Mouse (Mus musculus): ENCODE measurements around the gene Pnliprp2. TPM values are rescaled to one million over a fixed set of nuclear protein-coding genes. Genes with fewer than 3 reads are reported as not detected.
A peak's percentile ranks its signal among the peaks of the same experiment; 100 is the strongest.

Gene Pnliprp2
- polyA plus RNA-seq, 1 experiment from 2014 or later = not detected

DNA sequence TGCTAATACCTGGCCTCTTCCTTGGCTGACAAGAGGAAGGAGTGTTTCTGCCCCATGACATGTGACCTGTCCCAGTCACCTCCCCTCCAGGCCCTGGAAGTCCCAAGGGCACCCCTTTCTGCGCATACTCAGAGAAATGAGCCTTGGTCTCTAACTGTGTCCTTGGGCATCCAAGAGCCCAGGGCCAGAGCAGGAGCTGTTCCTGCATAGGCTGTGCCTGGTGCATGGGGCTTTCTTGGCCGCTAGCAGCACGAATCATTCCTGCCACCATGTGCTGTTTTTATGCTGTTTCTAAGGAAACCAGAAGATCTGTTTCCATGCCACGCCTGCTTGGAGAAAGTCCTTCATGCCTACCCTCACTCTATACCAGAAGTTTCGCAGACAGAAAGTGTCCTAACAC is 51.0 kb downstream of the Pnliprp2 start:
- no peaks in the 10 kb centered on the region for H3K27me3 ChIP-seq (ENCODE audit: control insufficient read depth, insufficient read depth, low read length)
- no peak for DNase-seq (ENCODE audit: low spot score)
- 77% methylated on average over 5 of the region's 5 CpGs for WGBS
- no peaks in the 10 kb centered on the region for H3K4me1 ChIP-seq (ENCODE audit: control insufficient read depth, insufficient read depth, low read length)
- H3K4me2 ChIP-seq (ENCODE audit: low read depth) = no peak overlapping the region
- H3K27ac ChIP-seq (ENCODE audit: low read depth, low read length) = no peak overlapping the region
- no peaks in the 10 kb centered on the region for H3K9me3 ChIP-seq (ENCODE audit: control insufficient read depth, low read length)
- no peaks in the 10 kb centered on the region for H3K36me3 ChIP-seq (ENCODE audit: control insufficient read depth, insufficient read depth, low read length)
- H3K4me3 ChIP-seq (ENCODE audit: low read depth, low read length) = no peak overlapping the region
- ATAC-seq (ENCODE audit: insufficient read depth, low FRiP score, low TSS enrichment) = no peak
- no peak overlapping the region for H3K9ac ChIP-seq (ENCODE audit: low read length)

DNA sequence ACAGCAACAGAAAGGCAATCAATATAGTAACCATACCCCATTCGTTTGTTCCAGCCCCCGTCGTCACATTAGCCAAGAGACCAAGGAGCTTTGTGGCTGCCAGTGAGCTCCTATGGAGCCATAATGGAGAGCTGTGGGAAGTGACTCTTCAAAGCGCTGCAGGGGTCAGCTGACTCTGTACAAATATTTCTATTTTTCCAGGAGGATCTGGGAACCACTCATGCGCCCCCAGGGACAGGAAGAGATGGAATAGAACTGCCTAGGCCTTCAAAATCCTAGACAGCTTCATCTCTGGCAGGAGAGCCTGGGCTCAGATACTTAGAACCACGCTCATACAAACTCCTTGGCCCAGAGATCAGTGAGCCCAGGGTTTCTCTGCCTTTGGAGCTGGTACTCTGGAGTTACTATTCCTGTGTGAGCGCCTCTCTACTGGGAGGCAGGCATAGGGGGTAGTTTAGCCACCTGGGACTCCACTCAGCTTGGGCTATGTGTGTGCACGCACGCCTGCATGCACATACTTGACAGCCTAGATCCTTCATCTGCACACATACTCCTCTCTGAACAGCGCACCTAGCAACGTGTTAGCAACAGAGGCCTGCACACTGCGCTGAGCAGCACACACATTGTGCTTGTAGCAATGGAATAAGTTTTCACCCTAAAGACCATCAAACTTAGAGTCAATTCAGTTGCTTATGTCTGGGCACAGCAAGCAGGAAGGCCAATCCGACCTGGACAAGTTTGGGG is 55.8 kb downstream of the Pnliprp2 start:
- 80% methylated on average over 13 of the region's 13 CpGs for WGBS
- H3K27me3 ChIP-seq (ENCODE audit: control insufficient read depth, insufficient read depth, low read length) = no peaks in the 10 kb centered on the region
- H3K9me3 ChIP-seq (ENCODE audit: control insufficient read depth, low read length) = no peaks in the 10 kb centered on the region
- no peak overlapping the region for H3K9ac ChIP-seq (ENCODE audit: low read length)
- H3K36me3 ChIP-seq (ENCODE audit: control insufficient read depth, insufficient read depth, low read length) = no peaks in the 10 kb centered on the region
- no peak overlapping the region for H3K4me3 ChIP-seq (ENCODE audit: low read depth, low read length)
- ATAC-seq (ENCODE audit: insufficient read depth, low FRiP score, low TSS enrichment) (no peak), DNase-seq (ENCODE audit: low spot score) (no peak)
- no peaks in the 10 kb centered on the region for H3K4me1 ChIP-seq (ENCODE audit: control insufficient read depth, insufficient read depth, low read length)
- no peak overlapping the region for H3K4me2 ChIP-seq (ENCODE audit: low read depth)
- no peak overlapping the region for H3K27ac ChIP-seq (ENCODE audit: low read depth, low read length)

DNA sequence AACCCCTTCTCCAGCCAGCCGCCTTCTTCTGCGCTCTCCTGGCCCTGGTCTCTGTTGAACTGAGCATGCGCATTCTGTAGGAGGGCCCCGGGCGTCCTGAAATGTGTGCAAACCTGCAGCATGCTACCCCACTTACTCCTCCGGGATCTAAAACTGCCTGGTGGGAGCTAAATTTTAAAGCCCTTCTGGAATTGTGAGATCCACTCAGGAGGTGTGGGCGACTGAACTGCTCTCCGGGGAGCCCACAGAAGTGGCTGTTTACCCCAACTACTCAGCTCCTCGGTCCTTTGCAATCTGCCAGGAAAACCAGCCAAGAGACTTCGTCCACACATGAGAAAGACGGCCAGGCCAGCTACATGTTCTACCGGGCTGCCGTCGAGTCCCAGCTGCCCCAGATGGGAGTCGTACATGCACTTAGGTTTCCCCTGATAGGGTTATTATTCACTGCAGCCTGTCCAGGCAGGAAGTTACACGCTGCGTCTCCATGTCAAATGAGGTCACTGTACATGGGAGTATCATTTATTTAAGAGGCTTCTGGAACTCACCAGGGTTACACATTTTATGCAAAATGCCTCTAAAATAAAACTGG is 57.0 kb downstream of the Pnliprp2 start:
- Histone ChIP-seq H3K9ac (ENCODE audit: low read length) (no peak overlapping the region), H3K9me3 (ENCODE audit: control insufficient read depth, low read length) (no peaks in the 10 kb centered on the region)
- WGBS = 72% methylated on average over 17 of the region's 17 CpGs

DNA sequence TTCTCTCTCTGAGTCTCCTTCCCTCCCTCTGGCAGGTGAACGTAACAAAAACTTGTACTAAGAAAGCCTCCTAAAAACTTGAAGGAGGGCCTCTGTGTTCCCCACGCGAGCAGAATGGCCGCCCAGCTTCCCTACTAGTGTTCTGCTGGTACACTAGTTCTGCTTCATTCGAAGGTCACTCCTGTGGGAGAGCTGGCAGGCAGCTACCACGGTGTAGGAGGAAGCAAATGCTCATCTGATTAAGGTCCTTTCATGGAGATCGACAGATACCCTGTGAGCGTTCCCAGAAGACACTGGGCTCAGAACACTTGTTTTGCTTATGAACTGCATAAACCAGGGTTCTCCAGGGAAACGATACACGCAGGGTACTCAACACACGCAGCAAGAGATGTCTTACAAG is 57.9 kb downstream of the Pnliprp2 start:
- H3K9me3 ChIP-seq (ENCODE audit: control insufficient read depth, low read length) = no peaks in the 10 kb centered on the region
- no peak for DNase-seq (ENCODE audit: low spot score)

More for the DNA sequence above, 57.0 kb downstream of the Pnliprp2 start:
- Histone ChIP-seq H3K36me3 (ENCODE audit: control insufficient read depth, insufficient read depth, low read length) (no peaks in the 10 kb centered on the region), H3K27me3 (ENCODE audit: control insufficient read depth, insufficient read depth, low read length) (no peaks in the 10 kb centered on the region), H3K27ac (ENCODE audit: low read depth, low read length) (no peak overlapping the region), H3K4me2 (ENCODE audit: low read depth) (no peak overlapping the region), H3K4me3 (ENCODE audit: low read depth, low read length) (no peak overlapping the region), H3K4me1 (ENCODE audit: control insufficient read depth, insufficient read depth, low read length) (no peaks in the 10 kb centered on the region)
- DNase-seq (ENCODE audit: low spot score) (no peak), ATAC-seq (ENCODE audit: insufficient read depth, low FRiP score, low TSS enrichment) (no peak)

DNA sequence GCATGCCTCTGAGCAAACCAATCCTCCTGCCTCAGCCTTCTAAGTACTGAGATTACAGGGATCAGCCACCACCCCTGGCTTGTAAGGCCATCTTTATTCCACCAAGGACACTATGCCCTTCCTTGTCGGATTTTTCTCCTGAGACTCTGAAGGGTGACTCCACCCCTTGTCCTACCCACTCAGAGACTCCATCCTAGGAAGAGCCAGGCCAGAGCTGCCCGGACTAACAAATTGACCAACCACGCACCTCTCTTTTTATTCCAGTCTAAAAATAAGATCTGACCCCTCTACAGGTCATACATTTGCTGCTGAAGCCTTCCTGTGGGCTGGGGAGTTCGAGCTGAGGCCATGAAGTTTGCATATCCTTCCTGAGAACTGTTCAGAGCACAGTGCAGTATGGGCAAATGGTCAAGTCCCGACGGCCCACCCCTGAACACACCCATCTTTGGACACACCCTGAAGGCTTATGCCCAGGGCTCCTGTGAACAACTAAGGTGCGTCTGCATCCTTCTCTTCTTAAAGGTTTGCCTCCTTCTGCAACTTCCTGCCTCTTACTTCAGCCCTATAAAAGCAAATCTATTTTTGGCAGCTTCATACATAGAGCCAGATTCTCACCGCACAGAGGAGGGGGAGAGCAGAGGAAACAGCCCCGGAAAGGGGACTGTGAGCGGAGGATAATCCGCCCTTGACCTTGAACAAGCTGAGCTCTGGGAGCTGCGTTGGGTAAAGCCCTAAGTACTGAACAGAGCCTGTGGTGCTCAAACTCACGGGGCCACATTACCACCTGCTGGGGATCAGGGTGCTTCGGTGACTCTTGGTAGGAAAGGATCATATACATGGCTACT is 59.3 kb downstream of the Pnliprp2 start:
- H3K4me1 ChIP-seq (ENCODE audit: control insufficient read depth, insufficient read depth, low read length) = no peaks in the 10 kb centered on the region
- ATAC-seq (ENCODE audit: insufficient read depth, low FRiP score, low TSS enrichment) = no peak
- 87% methylated on average over 14 of the region's 14 CpGs for WGBS

More for the DNA sequence above, 57.9 kb downstream of the Pnliprp2 start:
- H3K4me1 ChIP-seq (ENCODE audit: control insufficient read depth, insufficient read depth, low read length) = no peaks in the 10 kb centered on the region
- WGBS = 87% methylated on average over 11 of the region's 11 CpGs
- no peak overlapping the region for H3K9ac ChIP-seq (ENCODE audit: low read length)
- H3K36me3 ChIP-seq (ENCODE audit: control insufficient read depth, insufficient read depth, low read length) = no peaks in the 10 kb centered on the region
- H3K27ac ChIP-seq (ENCODE audit: low read depth, low read length) = no peak overlapping the region
- H3K4me2 ChIP-seq (ENCODE audit: low read depth) = no peak overlapping the region
- H3K4me3 ChIP-seq (ENCODE audit: low read depth, low read length) = no peak overlapping the region
- no peak for ATAC-seq (ENCODE audit: insufficient read depth, low FRiP score, low TSS enrichment)
- no peaks in the 10 kb centered on the region for H3K27me3 ChIP-seq (ENCODE audit: control insufficient read depth, insufficient read depth, low read length)

DNA sequence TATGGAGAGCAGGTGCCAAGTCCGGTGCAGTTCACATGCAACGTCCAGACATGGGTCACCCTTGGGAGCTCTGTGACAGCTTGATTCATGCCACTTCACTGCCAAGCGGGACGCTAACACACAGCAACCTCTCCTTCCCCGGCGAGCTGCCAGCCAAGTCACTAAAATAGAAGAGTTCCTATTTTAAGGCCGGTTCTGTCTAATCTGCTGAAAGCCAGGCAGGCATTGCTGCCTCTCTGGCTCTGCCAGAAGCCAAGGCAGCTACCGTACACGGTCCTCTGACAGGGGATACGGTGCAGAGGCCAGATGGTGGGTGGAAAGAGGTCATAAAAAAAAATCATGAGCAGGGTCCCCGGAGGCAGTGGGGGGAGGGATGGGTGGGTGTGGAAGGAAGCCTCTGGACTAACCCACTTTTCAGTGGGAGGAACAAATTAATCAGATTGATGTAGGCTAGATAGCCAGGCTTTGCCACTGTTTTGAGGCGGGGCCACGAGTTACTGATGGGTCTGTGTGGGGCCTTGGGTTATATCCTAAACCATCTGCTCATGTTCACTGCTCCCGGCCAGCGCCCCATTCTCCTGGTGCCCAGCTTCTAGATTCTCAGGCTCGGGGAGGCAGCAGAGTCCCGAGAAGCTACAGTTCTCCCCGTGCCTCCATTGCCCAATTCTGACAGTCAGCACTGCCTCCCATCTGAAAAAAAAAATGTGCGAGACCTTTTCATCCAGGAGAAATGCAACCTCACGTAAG is 63.1 kb downstream of the Pnliprp2 start:
- Histone ChIP-seq H3K27ac (ENCODE audit: low read depth, low read length) (peak overlapping the region; percentile 62), H3K4me3 (ENCODE audit: low read depth, low read length) (no peak overlapping the region), H3K9ac (ENCODE audit: low read length) (no peak overlapping the region), H3K9me3 (ENCODE audit: control insufficient read depth, low read length) (no peaks in the 10 kb centered on the region), H3K27me3 (ENCODE audit: control insufficient read depth, insufficient read depth, low read length) (no peaks in the 10 kb centered on the region), H3K4me2 (ENCODE audit: low read depth) (no peak overlapping the region), H3K4me1 (ENCODE audit: control insufficient read depth, insufficient read depth, low read length) (no peaks in the 10 kb centered on the region), H3K36me3 (ENCODE audit: control insufficient read depth, insufficient read depth, low read length) (no peaks in the 10 kb centered on the region; the same call in 1 of the 2 replicates)
- 65% methylated on average over 20 of the region's 20 CpGs for WGBS
- DNase-seq (ENCODE audit: low spot score) (peak; percentile 42), ATAC-seq (ENCODE audit: insufficient read depth, low FRiP score, low TSS enrichment) (no peak)

More for the DNA sequence above, 59.3 kb downstream of the Pnliprp2 start:
- Histone ChIP-seq H3K27ac (ENCODE audit: low read depth, low read length) (no peak overlapping the region), H3K9me3 (ENCODE audit: control insufficient read depth, low read length) (no peaks in the 10 kb centered on the region), H3K4me3 (ENCODE audit: low read depth, low read length) (no peak overlapping the region), H3K27me3 (ENCODE audit: control insufficient read depth, insufficient read depth, low read length) (no peaks in the 10 kb centered on the region), H3K9ac (ENCODE audit: low read length) (no peak overlapping the region), H3K36me3 (ENCODE audit: control insufficient read depth, insufficient read depth, low read length) (no peaks in the 10 kb centered on the region), H3K4me2 (ENCODE audit: low read depth) (no peak overlapping the region)
- DNase-seq (ENCODE audit: low spot score) = no peak

DNA sequence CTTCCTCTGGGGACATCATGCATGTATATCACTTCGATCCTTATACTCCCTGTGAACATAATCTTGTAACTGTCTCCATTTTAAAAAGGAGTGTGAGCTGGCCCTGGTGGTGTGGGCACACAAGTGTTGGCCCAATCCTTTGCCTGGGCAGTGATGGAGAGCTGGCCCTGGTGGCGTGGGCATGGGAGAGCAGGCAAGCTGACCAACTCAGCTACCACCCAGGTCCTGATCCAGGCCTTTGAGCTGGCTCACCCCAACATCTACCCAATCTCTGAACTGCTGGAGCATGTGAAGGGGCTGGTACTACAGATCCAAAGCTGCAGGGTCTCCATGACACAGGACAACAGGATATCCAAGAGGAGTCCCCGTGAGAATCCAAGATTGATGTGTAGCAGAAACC is 63.8 kb downstream of the Pnliprp2 start:
- H3K27ac ChIP-seq (ENCODE audit: low read depth, low read length) = no peak overlapping the region
- no peak for DNase-seq (ENCODE audit: low spot score)
- ATAC-seq (ENCODE audit: insufficient read depth, low FRiP score, low TSS enrichment) = no peak
- H3K9ac ChIP-seq (ENCODE audit: low read length) = no peak overlapping the region
- no peak overlapping the region for H3K4me2 ChIP-seq (ENCODE audit: low read depth)
- H3K4me1 ChIP-seq (ENCODE audit: control insufficient read depth, insufficient read depth, low read length) = no peaks in the 10 kb centered on the region
- no peaks in the 10 kb centered on the region for H3K9me3 ChIP-seq (ENCODE audit: control insufficient read depth, low read length)
- no peak overlapping the region for H3K4me3 ChIP-seq (ENCODE audit: low read depth, low read length)
- no peaks in the 10 kb centered on the region for H3K27me3 ChIP-seq (ENCODE audit: control insufficient read depth, insufficient read depth, low read length)
- WGBS = 88% methylated on average over 3 of the region's 3 CpGs
- no peaks in the 10 kb centered on the region; the same call in 1 of the 2 replicates for H3K36me3 ChIP-seq (ENCODE audit: control insufficient read depth, insufficient read depth, low read length)

DNA sequence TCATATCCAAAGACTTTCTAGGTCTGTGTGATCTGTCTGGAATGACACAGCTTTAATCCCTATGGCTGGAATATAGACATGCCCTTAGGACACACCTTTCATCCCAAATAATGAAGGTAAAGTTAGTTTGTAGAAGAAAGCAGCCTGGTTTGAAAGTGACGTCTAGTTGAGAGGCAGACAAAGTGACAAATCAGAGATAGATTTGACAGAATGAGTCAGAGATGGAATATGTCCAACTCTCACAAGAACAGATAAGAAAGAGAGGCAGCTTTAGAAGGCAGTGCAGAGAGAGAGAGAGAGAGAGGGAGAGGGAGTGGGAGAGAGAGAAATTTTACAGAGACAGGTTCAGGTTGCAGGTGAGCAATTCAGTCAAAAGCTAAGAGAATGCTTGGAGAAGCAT is 64.8 kb downstream of the Pnliprp2 start:
- H3K36me3 ChIP-seq (ENCODE audit: control insufficient read depth, insufficient read depth, low read length) = no peaks in the 10 kb centered on the region; the same call in 1 of the 2 replicates
- no peak overlapping the region for H3K27ac ChIP-seq (ENCODE audit: low read depth, low read length)
- no peaks in the 10 kb centered on the region for H3K9me3 ChIP-seq (ENCODE audit: control insufficient read depth, low read length)
- ATAC-seq (ENCODE audit: insufficient read depth, low FRiP score, low TSS enrichment) (no peak), DNase-seq (ENCODE audit: low spot score) (no peak)
- no peaks in the 10 kb centered on the region for H3K27me3 ChIP-seq (ENCODE audit: control insufficient read depth, insufficient read depth, low read length)
- no peak overlapping the region for H3K4me3 ChIP-seq (ENCODE audit: low read depth, low read length)
- WGBS = 84% methylated on average over 1 of the region's 1 CpGs
- H3K9ac ChIP-seq (ENCODE audit: low read length) = no peak overlapping the region
- H3K4me1 ChIP-seq (ENCODE audit: control insufficient read depth, insufficient read depth, low read length) = no peaks in the 10 kb centered on the region; the same call in 1 of the 2 replicates
- no peak overlapping the region for H3K4me2 ChIP-seq (ENCODE audit: low read depth)
